8 mouse cellular contexts compared by ENCODE assay signal in genomic region chr17:70847751-70848510, GRCm38 (mm10). TPM values are rescaled to one million over a fixed set of nuclear protein-coding genes. Genes with fewer than 3 reads are reported as not detected.
DNase-seq lines count a peak whose midpoint lies in the region; ATAC-seq and TF ChIP-seq lines count a peak whose summit lies in the region.

No protein-coding gene starts in this region.

- no peak for ATAC-seq in forebrain, embryonic 16.5 days
- ATAC-seq in midbrain, embryonic 15.5 days (replicated peaks) = no peak

- peak overlapping the region; percentile 87 for H3K4me2 ChIP-seq in forebrain, embryonic 16.5 days (ENCODE audit: low read length)
- peak overlapping the region; percentile 90 for H3K4me2 ChIP-seq in midbrain, embryonic 15.5 days

- no peaks in the 10 kb centered on the region for H3K9me3 ChIP-seq in forebrain, embryonic 16.5 days (ENCODE audit: control insufficient read depth, low read length)
- no peaks in the 10 kb centered on the region for H3K9me3 ChIP-seq in midbrain, embryonic 15.5 days

- no peaks in the 10 kb centered on the region for H3K27me3 ChIP-seq in testis, adult 2 months (ENCODE audit: control insufficient read depth, insufficient read depth, low read length)
- peaks cover 12% of the 10 kb centered on the region; the same call in 1 of the 2 replicates for H3K27me3 ChIP-seq in forebrain, embryonic 16.5 days (replicated peaks; ENCODE audit: control insufficient read depth, insufficient read depth, low read length)
- H3K27me3 ChIP-seq in midbrain, embryonic 15.5 days (replicated peaks) = peaks cover 17% of the 10 kb centered on the region

- peak overlapping the region; percentile 95 for H3K4me3 ChIP-seq in testis, adult 2 months (ENCODE audit: control insufficient read depth, low read depth, low read length)
- peak overlapping the region; percentile 56 for H3K4me3 ChIP-seq in forebrain, embryonic 16.5 days (replicated peaks; ENCODE audit: low read length)
- peak overlapping the region; percentile 51 for H3K4me3 ChIP-seq in midbrain, embryonic 15.5 days

- DNase-seq in testis, postnatal 14 days (ENCODE audit: low spot score) = no peak
- DNase-seq in kidney, adult 9 months = peak; percentile 60
- no peak for DNase-seq in layer of hippocampus, adult 9-11 months
- DNase-seq in adrenal gland, postnatal 10 days = no peak
- no peak for DNase-seq in adrenal gland, adult 8-10 months

- under 1% methylated on average over 17 of the region's 17 CpGs for WGBS in forebrain, embryonic 16.5 days
- WGBS in midbrain, embryonic 15.5 days = 1% methylated on average over 17 of the region's 17 CpGs

- TF ChIP-seq CTCF in testis, adult 2 months (IDR thresholded peaks at IDR 0.05; ENCODE audit: control insufficient read depth, insufficient read depth, insufficient replicate concordance, low read depth, low read length) = no peak

- peaks cover 2% of the 10 kb centered on the region for H3K36me3 ChIP-seq in testis, adult 2 months (ENCODE audit: control insufficient read depth, insufficient read depth, low read length)
- no peaks in the 10 kb centered on the region for H3K36me3 ChIP-seq in forebrain, embryonic 16.5 days (ENCODE audit: control insufficient read depth, insufficient read depth)
- no peaks in the 10 kb centered on the region for H3K36me3 ChIP-seq in midbrain, embryonic 15.5 days (replicated peaks)

- no peak overlapping the region for H3K9ac ChIP-seq in forebrain, embryonic 16.5 days (replicated peaks; ENCODE audit: low read depth, low read length)
- H3K9ac ChIP-seq in midbrain, embryonic 15.5 days = 0 out of 2 replicates have a peak overlapping the region, but pooled peaks have one; percentile 7

- no peak for TF ChIP-seq POLR2A in testis, adult 2 months (IDR thresholded peaks at IDR 0.05; ENCODE audit: control insufficient read depth, low read depth, low read length)

- peaks cover 27% of the 10 kb centered on the region for H3K4me1 ChIP-seq in testis, adult 2 months (ENCODE audit: control insufficient read depth, insufficient read depth, low read length)
- peaks cover 52% of the 10 kb centered on the region for H3K4me1 ChIP-seq in forebrain, embryonic 16.5 days (replicated peaks; ENCODE audit: control insufficient read depth, insufficient read depth, low read length)
- H3K4me1 ChIP-seq in midbrain, embryonic 15.5 days = peaks cover 53% of the 10 kb centered on the region

- H3K27ac ChIP-seq in testis, adult 2 months (ENCODE audit: control insufficient read depth, insufficient read depth, low read depth, low read length) = peak overlapping the region; percentile 97
- H3K27ac ChIP-seq in forebrain, embryonic 16.5 days (ENCODE audit: low read length) = 0 out of 2 replicates have a peak overlapping the region, but pooled peaks have one; percentile 8
- peak overlapping the region; percentile 73 for H3K27ac ChIP-seq in midbrain, embryonic 15.5 days

RNA-seq across cellular contexts. Expression of gene Tgif1, which starts 5.4 kb away (rescaled TPM):
- polyA plus RNA-seq in testis, adult 2 months (2012; rRNA removed) = 47.5 and 50.9 TPM in 2 replicates
- 9.7 and 11.8 TPM in 2 replicates for polyA plus RNA-seq in forebrain, embryonic 16.5 days (2015; fragmentation: Nextera tagmentation; extraction: Ambion mirVana)
- polyA plus RNA-seq in midbrain, embryonic 15.5 days (2015; fragmentation: Nextera tagmentation; extraction: Ambion mirVana) = 11.4 and 11.5 TPM in 2 replicates
- total RNA-seq in adrenal gland, postnatal 10 days (2021) = 10 to 100 TPM; 35.7 to 51.8 TPM
- 10 to 100 TPM; 45.8 to 61.5 (median 60.5) TPM for total RNA-seq in adrenal gland, adult 8-10 months (2022)

Comparison
In these comparisons a context has a peak if more than half of its experiments do, and no peak if none do; other contexts are left out.
1. H3K27ac ChIP-seq: peak in every context shown above with its lines; median percentile 97 in testis, adult 2 months; 73 in midbrain, embryonic 15.5 days; 8 in forebrain, embryonic 16.5 days.